Mouse (Mus musculus) yolk sac, embryonic 10.5 days (tissue): ENCODE data around the gene Sirt2.

Experiments used
- DNase-seq: peaks from one replicate; pipeline ENCODE4 v3.0.0-alpha.2; 2017; ENCODE audit warnings: low spot score

The Sirt2 gene

GRCm38 (mm10) chr7:28766910-28767309, 375 bp downstream of the Sirt2 start:
- no peak for DNase-seq

DNA sequence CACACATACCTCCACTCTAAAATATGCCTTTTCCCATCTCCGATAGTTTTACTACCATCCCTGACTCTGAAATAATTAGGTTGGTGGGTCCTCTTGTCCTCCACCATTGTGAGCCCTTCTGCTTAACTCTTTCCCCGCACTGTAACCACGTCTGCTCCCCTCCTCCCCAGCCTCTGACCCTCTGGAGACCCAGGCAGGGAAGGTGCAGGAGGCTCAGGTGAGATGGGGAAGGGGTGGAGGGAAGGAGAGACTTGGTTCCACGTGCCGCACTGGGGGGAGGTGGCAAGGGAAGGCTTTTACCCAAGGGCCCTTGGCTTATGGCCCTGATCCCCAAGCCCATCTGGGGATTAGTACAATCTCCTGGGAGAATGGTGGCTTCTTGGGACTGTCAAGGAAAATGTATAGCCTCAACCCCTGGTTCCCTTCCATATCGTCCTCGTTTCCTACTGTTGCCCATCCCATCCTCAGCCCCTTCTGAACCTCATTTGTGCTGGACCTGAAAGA, 979 bp downstream of the Sirt2 start, which contains the start of gene Nfkbib:
Gene Nfkbib (minus strand): TSS at position 51 of the 504 bp plus-strand sequence.
- no peak for DNase-seq

- DNase-seq = no peak
Measured at GRCm38 (mm10) chr7:28769414-28769958, 3.0 kb downstream of the Sirt2 start.

DNA sequence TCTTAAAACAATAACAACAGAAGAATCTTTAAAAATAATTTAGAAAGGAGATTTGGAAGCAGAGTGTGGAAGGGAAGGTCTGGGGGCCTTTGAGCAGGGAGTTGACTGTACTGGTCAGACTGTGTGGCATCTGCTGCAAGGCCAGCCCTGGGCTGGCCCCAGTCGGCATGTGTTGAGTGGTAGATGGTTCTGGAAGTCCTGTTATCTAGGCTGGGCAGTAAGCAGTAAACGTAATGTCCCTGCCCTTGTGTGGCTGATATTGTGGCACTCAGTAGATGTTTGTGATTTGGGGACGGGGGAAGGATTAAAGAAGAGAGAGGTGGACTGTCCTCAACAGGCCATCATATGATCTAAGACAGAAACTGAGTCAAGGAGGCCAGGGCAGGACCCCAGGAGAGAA, 3.8 kb downstream of the Sirt2 start:
- DNase-seq = no peak

DNA sequence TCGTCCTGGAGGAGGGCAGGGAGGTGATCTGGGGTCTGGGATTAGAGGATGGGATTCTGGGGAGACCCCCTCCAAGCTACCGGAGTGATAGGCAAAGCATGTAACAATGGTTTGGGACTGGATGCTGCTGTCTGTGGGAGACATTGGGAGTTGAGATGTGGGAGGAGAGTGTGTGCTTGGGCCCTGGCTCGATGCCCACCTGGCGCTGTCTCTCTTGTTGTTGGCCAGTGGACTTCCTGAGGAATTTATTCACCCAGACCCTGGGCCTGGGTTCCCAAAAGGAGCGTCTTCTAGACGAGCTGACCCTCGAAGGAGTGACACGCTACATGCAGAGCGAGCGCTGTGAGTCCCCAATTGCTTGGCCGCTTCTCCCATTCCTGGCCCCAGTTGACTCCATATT, 5.3 kb downstream of the Sirt2 start:
- DNase-seq = no peak

GRCm38 (mm10) chr7:28773163-28773562, 6.6 kb downstream of the Sirt2 start:
- DNase-seq = no peak

- DNase-seq = no peak
Measured at GRCm38 (mm10) chr7:28774164-28774563, 7.6 kb downstream of the Sirt2 start.

DNA sequence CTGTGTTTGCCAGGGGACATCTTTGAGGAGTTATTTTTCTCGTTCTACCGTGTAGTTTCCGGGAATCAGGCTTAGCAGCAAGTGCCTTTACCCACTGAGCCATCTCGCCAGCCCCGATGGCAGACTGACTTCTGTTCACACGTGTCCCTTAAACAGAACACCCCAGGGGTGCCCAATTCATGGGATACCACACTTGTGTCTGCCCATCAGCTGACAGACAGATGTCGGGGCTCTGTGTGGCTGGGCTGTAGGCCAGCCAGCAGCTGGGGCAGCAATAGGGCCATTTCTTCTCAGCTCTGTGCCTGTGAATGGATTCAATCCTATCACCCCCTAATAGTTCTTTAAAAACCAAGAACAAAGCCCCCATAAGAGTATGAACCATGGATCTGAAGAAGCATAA, 8.6 kb downstream of the Sirt2 start:
- DNase-seq = no peak

GRCm38 (mm10) chr7:28778825-28779224, 12.3 kb downstream of the Sirt2 start:
- no peak for DNase-seq

DNA sequence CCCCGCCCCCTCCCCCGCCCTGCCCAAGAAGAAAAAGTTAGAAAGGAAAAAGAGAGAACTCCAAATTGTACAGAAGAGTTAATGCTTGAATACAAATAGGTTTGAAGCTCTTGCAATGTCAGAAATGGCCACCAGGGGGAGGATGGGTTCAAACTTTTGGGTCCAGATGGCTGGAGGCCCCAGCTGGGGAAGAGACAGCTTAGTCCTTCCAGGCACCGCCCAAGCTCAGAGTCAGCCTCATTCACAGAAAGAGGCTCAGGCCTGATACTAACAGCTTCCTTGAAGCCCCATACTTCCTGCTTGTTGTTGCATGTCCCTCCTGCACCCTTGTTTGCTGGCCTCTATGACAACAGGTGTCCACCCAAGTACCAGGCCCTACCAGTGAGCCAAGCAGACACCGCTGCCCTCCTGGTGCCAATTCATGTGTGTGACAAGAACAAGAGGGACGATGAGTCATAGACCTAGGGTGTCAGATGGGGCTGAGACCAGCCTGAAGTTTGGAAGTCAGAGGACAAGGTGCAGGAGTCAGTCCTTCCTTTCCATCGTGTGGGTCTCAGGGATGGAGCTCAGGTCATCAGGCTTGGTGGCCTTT, 13.6 kb downstream of the Sirt2 start:
- peak; percentile 75 for DNase-seq

- no peak for DNase-seq
Measured at GRCm38 (mm10) chr7:28780857-28781256, 14.3 kb downstream of the Sirt2 start.

GRCm38 (mm10) chr7:28781261-28781663, 14.7 kb downstream of the Sirt2 start:
- DNase-seq = no peak

GRCm38 (mm10) chr7:28785161-28785560, 18.6 kb downstream of the Sirt2 start:
- no peak for DNase-seq

GRCm38 (mm10) chr7:28787884-28788283, 21.3 kb downstream of the Sirt2 start:
- DNase-seq = no peak

- no peak for DNase-seq
Measured at GRCm38 (mm10) chr7:28788307-28789195, 22.0 kb downstream of the Sirt2 start, which contains the start of gene Rinl. Gene Rinl, plus strand, starts transcription at chr7:28788969.

GRCm38 (mm10) chr7:28789235-28789634, 22.7 kb downstream of the Sirt2 start:
- no peak for DNase-seq

DNA sequence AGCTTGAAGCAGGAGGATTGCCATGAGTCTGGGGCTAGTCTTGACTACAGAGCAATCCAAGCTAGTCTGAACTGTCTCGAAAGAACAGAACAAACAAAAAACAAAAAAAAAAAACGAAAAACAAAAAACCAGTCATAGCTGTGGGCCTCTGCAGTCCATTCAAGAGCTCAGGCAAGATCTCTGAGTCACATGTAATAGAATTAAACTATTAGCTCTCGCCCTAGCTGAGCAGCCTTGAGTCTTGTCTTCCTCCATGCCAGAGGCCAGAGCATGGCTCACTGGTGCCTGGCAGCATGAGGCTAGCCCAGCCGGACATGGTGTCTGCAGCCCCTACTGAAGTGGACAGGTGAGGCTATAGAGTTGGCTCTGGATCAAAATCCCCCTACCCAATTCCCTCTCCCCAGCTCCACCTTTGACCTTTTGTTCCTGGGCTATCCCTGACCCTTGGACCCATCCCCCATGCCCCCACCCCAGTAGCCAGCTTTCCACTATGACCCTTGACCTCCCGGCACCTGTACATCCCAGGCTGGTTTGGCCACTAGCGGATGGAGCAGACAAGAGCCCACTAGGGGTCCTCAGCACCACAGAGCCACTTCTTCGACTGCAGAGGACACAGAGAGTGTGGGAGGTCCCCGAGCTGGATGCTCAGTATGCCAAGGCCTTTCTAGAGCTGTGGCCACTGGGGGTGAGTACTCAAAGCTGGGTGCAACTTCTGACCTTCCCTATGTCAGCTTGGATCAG, 23.7 kb downstream of the Sirt2 start:
- DNase-seq = peak; percentile 90

GRCm38 (mm10) chr7:28791706-28792105, 25.2 kb downstream of the Sirt2 start:
- no peak for DNase-seq

DNA sequence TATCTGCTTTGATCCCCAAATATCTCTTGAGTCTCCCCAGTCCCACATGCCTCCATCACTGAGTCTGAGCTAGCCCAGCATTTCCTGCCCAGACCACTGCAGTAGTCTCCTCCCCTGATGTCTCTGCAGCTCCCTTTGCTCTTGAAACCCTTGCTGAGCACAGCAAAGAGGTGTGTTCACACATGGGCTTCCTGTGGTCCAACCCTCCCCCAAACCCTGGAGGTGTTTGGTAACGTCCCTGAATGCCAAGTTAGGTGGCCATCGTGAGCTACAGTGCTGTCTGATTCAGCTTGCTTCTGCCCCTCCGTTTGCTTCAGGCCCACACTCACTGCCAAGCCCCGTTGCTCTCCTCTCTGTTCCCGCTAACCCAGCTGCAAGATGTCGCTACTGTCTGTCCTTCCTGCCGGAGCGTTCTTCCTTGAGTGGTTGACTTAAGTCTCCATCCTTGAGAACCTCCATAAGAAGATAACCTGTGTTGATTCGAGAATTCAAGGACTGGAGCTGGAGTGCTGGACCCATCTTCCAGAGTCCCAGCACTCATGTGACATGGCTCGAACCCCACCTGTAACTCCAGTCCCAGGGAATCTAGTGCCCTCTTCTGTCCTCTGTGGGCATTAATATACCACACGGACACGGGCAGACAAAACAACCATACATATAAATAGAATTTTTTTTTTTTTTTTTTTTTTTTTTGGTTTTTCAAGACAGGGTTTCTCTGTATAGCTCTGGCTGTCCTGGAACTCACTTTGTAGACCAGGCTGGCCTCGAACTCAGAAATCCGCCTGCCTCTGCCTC, 26.1 kb downstream of the Sirt2 start:
- no peak for DNase-seq

GRCm38 (mm10) chr7:28793834-28794233, 27.3 kb downstream of the Sirt2 start:
- no peak for DNase-seq

DNA sequence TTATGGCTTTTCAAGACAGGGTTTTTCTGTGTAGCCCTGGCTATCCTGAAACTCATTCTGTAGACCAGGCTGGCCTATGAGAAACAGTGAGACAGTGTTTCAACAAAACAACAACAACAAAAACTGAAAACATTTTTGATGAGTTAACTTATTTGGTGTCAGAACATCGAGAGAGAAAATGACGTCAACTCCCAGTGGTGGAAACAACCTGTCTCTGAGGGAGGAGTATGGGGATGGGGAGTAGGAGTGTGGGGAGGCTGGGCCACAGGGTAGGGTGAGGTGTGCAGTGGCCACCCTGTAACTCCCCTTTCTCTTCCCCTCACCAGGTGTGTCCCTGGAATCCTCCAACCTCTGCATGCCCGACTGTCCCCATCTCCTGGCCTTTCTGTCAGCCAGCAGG, 28.0 kb downstream of the Sirt2 start:
- DNase-seq = no peak
